Mouse (Mus musculus) midbrain, postnatal 0 days (tissue): Measurements from ENCODE around the gene Eif4e3. TPM values are rescaled to one million over a fixed set of nuclear protein-coding genes. Genes with fewer than 3 reads are reported as not detected.

ENCODE experiments used
- ATAC-seq: fragments of 200-750 bp; cut with Nextera tagmentation; 2 replicates; pipeline ENCODE4 v1.8.0; 2017; ENCODE audit warnings: moderate number of reproducible peaks, mild to moderate bottlenecking, moderate TSS enrichment, moderate library complexity; ENCODE audit not compliant: low FRiP score
- DNase-seq: peaks from one replicate; pipeline ENCODE4 v3.0.0-alpha.2; 2015; ENCODE audit warnings: low spot score
- H3K27ac ChIP-seq: fragments of 300-500 bp; sonication (generic); 2 replicates; pipeline ENCODE4 v1.5.1; 2014; ENCODE audit warnings: low read depth, mild to moderate bottlenecking, low read length, mixed read lengths
- H3K27me3 ChIP-seq: fragments of 300-500 bp; sonication (generic); 2 replicates; pipeline ENCODE4 v1.6.1; 2014; ENCODE audit warnings: low read length, control low read depth, mixed read lengths; ENCODE audit not compliant: insufficient read depth
- H3K36me3 ChIP-seq: fragments of 300-500 bp; sonication (generic); 2 replicates; pipeline ENCODE4 v1.6.1; 2014; ENCODE audit warnings: low read length, control low read depth, mixed read lengths; ENCODE audit not compliant: insufficient read depth
- H3K4me1 ChIP-seq: fragments of 300-500 bp; sonication (generic); 2 replicates; pipeline ENCODE4 v1.6.1; 2014; ENCODE audit warnings: mild to moderate bottlenecking, control low read depth, antibody characterized with exemption, low read length, mixed read lengths; ENCODE audit not compliant: insufficient read depth
- H3K4me2 ChIP-seq: fragments of 300-500 bp; sonication (generic); 2 replicates; pipeline ENCODE4 v1.6.1; 2014; ENCODE audit warnings: low read depth, mild to moderate bottlenecking, low read length, mixed read lengths; ENCODE audit not compliant: poor library complexity, severe bottlenecking
- H3K4me3 ChIP-seq: fragments of 300-500 bp; sonication (generic); 2 replicates; pipeline ENCODE4 v1.5.1; 2014; ENCODE audit warnings: low read depth, mild to moderate bottlenecking, low read length, moderate library complexity
- H3K9ac ChIP-seq: fragments of 300-500 bp; sonication (generic); replicated peaks from 2 replicates; pipeline ENCODE4 v1.6.1; 2014; ENCODE audit warnings: mild to moderate bottlenecking, low read length, moderate library complexity, mixed read lengths; ENCODE audit not compliant: poor library complexity, severe bottlenecking
- H3K9me3 ChIP-seq: fragments of 300-500 bp; sonication (generic); 2 replicates; pipeline ENCODE4 v1.6.1; 2016; ENCODE audit warnings: low read length, control low read depth
- CTCF ChIP-seq: IDR thresholded peaks from 2 replicates; pipeline ENCODE4 v1.5.1; 2016; ENCODE audit warnings: antibody characterized with exemption, mild to moderate bottlenecking
- WGBS: fragments of 180-500 bp; shearing (Covaris S2); extraction: QIAGEN DNeasy Blood & Tissue Kit; methylation state at CpG from one replicate; pipeline ENCODE4 v1.1.7; 2014; 5-methylcytosine and 5-hydroxymethylcytosine counted together
- polyA plus RNA-seq: library from polyadenylated mRNA; unstranded; fragments of >200 nt; fragmentation: Nextera tagmentation; extraction: Ambion mirVana; gene quantifications from 2 replicates; pipeline ENCODE4 v1.2.1, GENCODE M21; 2015
- total RNA-seq: library from RNA; depleted of rRNA; stranded (reverse); fragments of >200 nt; gene quantifications from 2 replicates; pipeline ENCODE4 v1.2.3, GENCODE M21; 2014

The Eif4e3 gene
- total and polyA plus RNA-seq, 2 experiments from 2014 or later = 5.5 to 10.6 TPM

DNA sequence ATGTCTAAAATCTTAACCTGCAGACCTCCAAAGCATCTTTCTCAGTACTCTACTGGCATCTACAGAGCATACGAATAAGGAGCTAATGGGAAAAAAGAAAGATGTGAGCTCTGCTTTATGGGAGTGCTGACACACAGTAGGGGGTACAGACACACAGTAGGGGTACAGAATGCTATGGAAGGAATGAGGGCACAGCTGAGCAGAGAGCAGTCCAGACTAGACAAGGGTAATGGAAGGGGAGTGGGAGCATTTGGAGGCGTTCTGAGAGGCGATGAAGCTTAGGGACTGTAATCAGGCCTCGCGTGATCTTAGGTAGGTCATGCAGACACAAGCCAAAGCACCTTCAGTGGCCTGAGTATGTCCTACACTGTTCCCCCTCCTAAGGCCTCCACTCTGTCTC is 17.4 kb upstream of the Eif4e3 start:
- H3K4me1 ChIP-seq = no peaks in the 10 kb centered on the region
- no peak for DNase-seq
- no peak for TF ChIP-seq CTCF
- H3K9ac ChIP-seq = no peak overlapping the region
- no peaks in the 10 kb centered on the region for H3K27me3 ChIP-seq
- no peaks in the 10 kb centered on the region for H3K9me3 ChIP-seq
- no peak overlapping the region for H3K27ac ChIP-seq
- no peak for ATAC-seq
- no peak overlapping the region for H3K4me2 ChIP-seq
- H3K4me3 ChIP-seq = no peak overlapping the region
- whole genome bisulfite sequencing = 90% methylated on average over 5 of the region's 5 CpGs
- H3K36me3 ChIP-seq = no peaks in the 10 kb centered on the region

- DNase-seq = peak; percentile 60
- Histone ChIP-seq H3K4me2 (no peak overlapping the region), H3K4me3 (no peak overlapping the region), H3K27me3 (no peaks in the 10 kb centered on the region), H3K27ac (no peak overlapping the region), H3K36me3 (no peaks in the 10 kb centered on the region), H3K9me3 (no peaks in the 10 kb centered on the region), H3K9ac (no peak overlapping the region), H3K4me1 (no peaks in the 10 kb centered on the region)
- WGBS = 63% methylated on average over 11 of the region's 11 CpGs
- TF ChIP-seq CTCF = no peak
- no peak for ATAC-seq
These were observed 11.5 kb upstream of the Eif4e3 start for GRCm38 (mm10) chr6:99678108-99678507.

DNA sequence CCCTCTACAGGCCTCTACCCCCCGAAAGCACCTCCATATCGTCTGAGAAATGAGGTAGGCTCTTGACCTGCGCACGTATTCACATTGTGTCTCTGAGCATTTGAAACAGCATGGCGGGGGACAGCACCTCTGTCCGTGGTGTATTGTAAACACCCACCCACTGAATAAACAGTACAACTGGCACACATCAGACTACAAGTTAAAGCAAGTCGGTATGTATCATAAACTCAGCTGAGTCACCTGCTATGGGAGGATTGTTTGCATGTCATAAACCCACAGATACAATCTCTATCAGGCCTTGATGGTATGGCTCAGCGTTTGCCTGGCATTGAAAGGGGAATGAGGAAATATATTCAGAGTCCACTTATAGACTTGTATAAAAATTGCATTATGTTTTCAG is 10.8 kb upstream of the Eif4e3 start:
- Histone ChIP-seq H3K4me1 (no peaks in the 10 kb centered on the region), H3K9ac (no peak overlapping the region), H3K4me3 (no peak overlapping the region), H3K27ac (no peak overlapping the region), H3K36me3 (no peaks in the 10 kb centered on the region), H3K4me2 (no peak overlapping the region), H3K9me3 (no peaks in the 10 kb centered on the region), H3K27me3 (no peaks in the 10 kb centered on the region)
- ATAC-seq (no peak), DNase-seq (no peak)
- WGBS = 89% methylated on average over 8 of the region's 8 CpGs
- TF ChIP-seq CTCF = no peak

DNA sequence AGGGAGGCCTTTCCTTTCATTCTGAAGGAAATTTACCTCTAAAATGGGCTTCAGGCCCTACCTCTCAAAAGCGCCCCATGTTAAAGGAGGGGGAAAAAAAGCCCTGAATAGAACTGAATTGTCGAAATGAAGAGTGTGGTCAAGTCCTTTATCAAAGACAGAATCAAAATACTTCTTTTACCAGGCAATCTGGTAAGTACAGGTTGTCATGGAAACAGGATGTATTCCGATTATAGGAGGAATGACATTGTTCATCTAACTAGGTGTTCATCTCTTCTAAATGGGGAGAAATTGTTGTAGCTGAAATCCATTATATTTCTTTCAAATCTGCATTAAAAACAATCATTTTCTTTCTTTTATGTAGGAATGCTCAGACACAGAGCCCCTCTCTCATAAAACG is 7.9 kb upstream of the Eif4e3 start:
- peaks cover 12% of the 10 kb centered on the region for H3K4me1 ChIP-seq
- no peaks in the 10 kb centered on the region for H3K36me3 ChIP-seq
- no peak overlapping the region for H3K27ac ChIP-seq
- TF ChIP-seq CTCF = no peak
- H3K4me2 ChIP-seq = no peak overlapping the region
- no peak overlapping the region for H3K9ac ChIP-seq
- 47% methylated on average over 4 of the region's 4 CpGs for WGBS
- no peak overlapping the region for H3K4me3 ChIP-seq
- no peaks in the 10 kb centered on the region for H3K9me3 ChIP-seq
- no peak for ATAC-seq
- peak; percentile 12 for DNase-seq
- no peaks in the 10 kb centered on the region for H3K27me3 ChIP-seq

- H3K36me3 ChIP-seq = no peaks in the 10 kb centered on the region
- H3K9ac ChIP-seq = no peak overlapping the region
- no peak overlapping the region for H3K4me3 ChIP-seq
- H3K27me3 ChIP-seq = no peaks in the 10 kb centered on the region
- no peaks in the 10 kb centered on the region for H3K9me3 ChIP-seq
- no peak overlapping the region for H3K27ac ChIP-seq
- DNase-seq = no peak
- peaks cover 27% of the 10 kb centered on the region for H3K4me1 ChIP-seq
- 71% methylated on average over 3 of the region's 3 CpGs for WGBS
- no peak overlapping the region for H3K4me2 ChIP-seq
- ATAC-seq = no peak
- peak; percentile 49 for TF ChIP-seq CTCF
These were observed 5.2 kb upstream of the Eif4e3 start for GRCm38 (mm10) chr6:99671768-99672167.

- Histone ChIP-seq H3K27me3 (no peaks in the 10 kb centered on the region), H3K4me2 (no peak overlapping the region), H3K9me3 (no peaks in the 10 kb centered on the region), H3K36me3 (no peaks in the 10 kb centered on the region), H3K27ac (no peak overlapping the region), H3K4me3 (no peak overlapping the region), H3K9ac (no peak overlapping the region), H3K4me1 (peaks cover 28% of the 10 kb centered on the region)
- DNase-seq = peak; percentile 79
- peak; percentile 86 for TF ChIP-seq CTCF
- peak; percentile 25; the same call in 1 of the 2 replicates for ATAC-seq
- 61% methylated on average over 7 of the region's 7 CpGs for WGBS
These were observed 4.0 kb upstream of the Eif4e3 start for GRCm38 (mm10) chr6:99670481-99671119.
